In the genomic region with DNA sequence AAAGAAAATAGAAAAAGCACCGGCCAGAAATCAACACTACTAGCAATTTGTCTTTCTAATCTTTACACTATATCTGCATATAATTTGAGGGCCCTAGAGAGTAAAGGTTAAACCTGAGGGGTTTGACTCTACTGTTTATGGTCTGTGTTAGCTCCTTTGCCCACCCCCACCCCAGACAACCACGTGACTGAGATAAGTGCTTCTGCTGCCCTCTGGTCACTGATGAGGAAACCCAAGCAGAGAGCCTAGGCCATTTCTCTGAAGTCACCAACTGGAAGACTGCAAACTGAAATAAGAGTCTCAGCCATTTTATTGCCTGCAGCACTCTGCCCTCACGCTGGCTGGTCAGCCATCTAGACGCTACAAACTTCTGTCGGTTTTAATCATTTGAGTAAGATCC, we compare ENCODE assay signal across 27 mouse cellular contexts. TPM values are rescaled to one million over a fixed set of nuclear protein-coding genes. Genes with fewer than 3 reads are reported as not detected.
A peak's percentile ranks its signal among the peaks of the same experiment; 100 is the strongest.
DNase-seq lines count a peak whose midpoint lies in the region; ATAC-seq and TF ChIP-seq lines count a peak whose summit lies in the region.
"Had no signal": no experiment of that assay in that cellular context is flagged by ENCODE, and none has a peak within 500 bp of the region (broad histone marks: within the 10 kb centered on the region; RNA-seq: fewer than 3 reads in every experiment).

No protein-coding gene starts in this region.

- no peaks in the 10 kb centered on the region for H3K9me3 ChIP-seq in kidney, embryonic 14.5 days (ENCODE audit: control insufficient read depth, low read length)
- H3K9me3 ChIP-seq in liver, embryonic 12.5 days (replicated peaks): no peaks in the 10 kb centered on the region
- H3K9me3 ChIP-seq in liver, postnatal 0 days (ENCODE audit: low read length): no peaks in the 10 kb centered on the region
- H3K9me3 ChIP-seq: embryonic facial prominence, embryonic 15.5 days; forebrain, embryonic 10.5 days; G1E; heart, embryonic 13.5 days; hindbrain, embryonic 12.5 days had no signal

- H3K36me3 ChIP-seq in kidney, embryonic 14.5 days (ENCODE audit: control insufficient read depth, insufficient read depth, low read length): no peaks in the 10 kb centered on the region
- no peaks in the 10 kb centered on the region for H3K36me3 ChIP-seq in liver, embryonic 12.5 days
- H3K36me3 ChIP-seq in liver, postnatal 0 days (replicated peaks; ENCODE audit: insufficient read depth, low read length): no peaks in the 10 kb centered on the region
- H3K36me3 ChIP-seq: embryonic facial prominence, embryonic 15.5 days; forebrain, embryonic 10.5 days; G1E; heart, embryonic 13.5 days; hindbrain, embryonic 12.5 days had no signal

- peaks cover 18% of the 10 kb centered on the region for H3K4me1 ChIP-seq in kidney, embryonic 14.5 days (ENCODE audit: control insufficient read depth, insufficient read depth, low read length)
- peaks cover 73% of the 10 kb centered on the region for H3K4me1 ChIP-seq in liver, embryonic 12.5 days
- peaks cover 28% of the 10 kb centered on the region for H3K4me1 ChIP-seq in liver, postnatal 0 days (ENCODE audit: insufficient read depth)

- intact Hi-C loops in heart, postnatal 10 days (cut with DNase I): loop anchor here (1.0 kb wide), 1 partner anchor 29 kb away; no protein-coding TSS in a partner anchor

- ATAC-seq in kidney, embryonic 14.5 days (ENCODE audit: low FRiP score, low TSS enrichment): no peak
- no peak for ATAC-seq in liver, embryonic 12.5 days
- ATAC-seq in liver, postnatal 0 days: no peak
- ATAC-seq: activated CD4-positive, CD25-positive, alpha-beta regulatory T cell, adult 4 months; forebrain, embryonic 14.5 days; hindbrain, embryonic 16.5 days had no signal

- H3K27ac ChIP-seq in kidney, embryonic 14.5 days (ENCODE audit: low read depth, low read length): peak overlapping the region; percentile 47; the same call in 1 of the 2 replicates
- no peak overlapping the region for H3K27ac ChIP-seq in liver, embryonic 12.5 days
- no peak overlapping the region for H3K27ac ChIP-seq in liver, postnatal 0 days (ENCODE audit: low read depth)
- H3K27ac ChIP-seq: embryonic facial prominence, embryonic 15.5 days; forebrain, embryonic 10.5 days; heart, embryonic 13.5 days; hindbrain, embryonic 12.5 days had no signal

- no peaks in the 10 kb centered on the region; the same call in 1 of the 2 replicates for H3K27me3 ChIP-seq in kidney, embryonic 14.5 days (ENCODE audit: control insufficient read depth, insufficient read depth, low read length)
- peaks cover 14% of the 10 kb centered on the region for H3K27me3 ChIP-seq in liver, embryonic 12.5 days (replicated peaks)
- H3K27me3 ChIP-seq in liver, postnatal 0 days (ENCODE audit: insufficient read depth, low read length): 0 out of 2 replicates have a peak, but pooled peaks cover 3% of the 10 kb centered on the region
- H3K27me3 ChIP-seq: embryonic facial prominence, embryonic 15.5 days; heart, embryonic 13.5 days had no signal

- no peak for TF ChIP-seq CTCF in liver, postnatal 0 days (IDR thresholded peaks at IDR 0.05; ENCODE audit: low read depth)

- H3K4me3 ChIP-seq in kidney, embryonic 14.5 days (ENCODE audit: low read length): no peak overlapping the region
- H3K4me3 ChIP-seq in liver, embryonic 12.5 days: no peak overlapping the region
- no peak overlapping the region for H3K4me3 ChIP-seq in liver, postnatal 0 days (ENCODE audit: low read depth, low read length)
- H3K4me3 ChIP-seq: embryonic facial prominence, embryonic 15.5 days; erythroblast, embryonic 14.5 days; forebrain, embryonic 10.5 days; heart, embryonic 13.5 days; hindbrain, embryonic 12.5 days had no signal

- WGBS in kidney, embryonic 14.5 days: 27% methylated on average over 5 of the region's 5 CpGs
- 38% methylated on average over 5 of the region's 5 CpGs for WGBS in liver, embryonic 12.5 days (ENCODE audit: insufficient replicate concordance)
- WGBS in liver, postnatal 0 days (ENCODE audit: insufficient replicate concordance): 50% methylated on average over 5 of the region's 5 CpGs

- DNase-seq in kidney, postnatal 36 days: no peak
- no peak for DNase-seq in liver, postnatal 0 days
- peak; percentile 30 for DNase-seq in ZHBTc4 (ENCODE audit: low read depth, low spot score)
- DNase-seq in spleen, postnatal 10 days (ENCODE audit: low spot score in 2 of 2): no peak
- DNase-seq in heart, postnatal 10 days: no peak
- DNase-seq: adrenal gland, postnatal 25 days; cerebellum, adult 18-20 months; cerebellum, postnatal 10 days; embryo, embryonic 11 days; gastrocnemius, postnatal 36 days; heart, postnatal 4 days had no signal

- no peak overlapping the region for H3K9ac ChIP-seq in kidney, embryonic 14.5 days (ENCODE audit: low read depth, low read length)
- no peak overlapping the region for H3K9ac ChIP-seq in liver, embryonic 12.5 days
- no peak overlapping the region for H3K9ac ChIP-seq in liver, postnatal 0 days (replicated peaks)
- H3K9ac ChIP-seq: embryonic facial prominence, embryonic 15.5 days; heart, embryonic 13.5 days; hindbrain, embryonic 12.5 days had no signal

- no peak for TF ChIP-seq EP300 in liver, postnatal 0 days (IDR thresholded peaks at IDR 0.05; ENCODE audit: low read depth)

- no peak overlapping the region for H3K4me2 ChIP-seq in kidney, embryonic 14.5 days (replicated peaks; ENCODE audit: low read depth, low read length)
- 0 out of 2 replicates have a peak overlapping the region, but pooled peaks have one; percentile 6 for H3K4me2 ChIP-seq in liver, embryonic 12.5 days
- H3K4me2 ChIP-seq in liver, postnatal 0 days (ENCODE audit: low read depth, low read length): no peak overlapping the region
- H3K4me2 ChIP-seq: embryonic facial prominence, embryonic 15.5 days; heart, embryonic 13.5 days; hindbrain, embryonic 12.5 days had no signal

RNA-seq across cellular contexts. Expression of gene Rab11fip5, which starts 3.4 kb away (rescaled TPM):
- 7.7 and 9.0 TPM in 2 replicates for polyA plus RNA-seq in kidney, embryonic 14.5 days (2014; fragmentation: Nextera tagmentation; extraction: Ambion mirVana)
- polyA plus RNA-seq in liver, embryonic 12.5 days (2016; fragmentation: Nextera tagmentation; extraction: Ambion mirVana): 0.68 and 0.79 TPM in 2 replicates
- polyA plus RNA-seq in liver, postnatal 0 days (2015; fragmentation: Nextera tagmentation; extraction: Ambion mirVana): 1.1 TPM in 2 replicates
- 10 to 100 TPM; 65.4 to 73.1 TPM for total RNA-seq in heart, postnatal 10 days (2021)
- polyA plus RNA-seq: G1E had no signal

RNA-seq across cellular contexts. Expression of gene Sfxn5, which starts 44.7 kb away (rescaled TPM):
- polyA plus RNA-seq in kidney, embryonic 14.5 days (2014; fragmentation: Nextera tagmentation; extraction: Ambion mirVana): 9.3 and 11.9 TPM in 2 replicates
- 2.6 and 3.1 TPM in 2 replicates for polyA plus RNA-seq in liver, embryonic 12.5 days (2016; fragmentation: Nextera tagmentation; extraction: Ambion mirVana)
- polyA plus RNA-seq in liver, postnatal 0 days (2015; fragmentation: Nextera tagmentation; extraction: Ambion mirVana): 3.1 and 3.3 TPM in 2 replicates
- 1 to 10 TPM; 3.1 to 6.0 TPM for total RNA-seq in heart, postnatal 10 days (2021)

RNA-seq across cellular contexts. Expression of gene Noto, which starts 45.8 kb away (rescaled TPM):
- not detected in 2 replicates for polyA plus RNA-seq in kidney, embryonic 14.5 days (2014; fragmentation: Nextera tagmentation; extraction: Ambion mirVana)
- not detected in 2 replicates for polyA plus RNA-seq in liver, embryonic 12.5 days (2016; fragmentation: Nextera tagmentation; extraction: Ambion mirVana)
- polyA plus RNA-seq in liver, postnatal 0 days (2015; fragmentation: Nextera tagmentation; extraction: Ambion mirVana): not detected in 2 replicates
- not detected for total RNA-seq in heart, postnatal 10 days (2021)
- total RNA-seq: adrenal gland, adult 18-20 months; adrenal gland, postnatal 25 days; common myeloid progenitor, adult 5-6 weeks; gastrocnemius, adult 8-10 months; gastrocnemius, postnatal 36 days; heart, postnatal 4 days had no signal
- polyA plus RNA-seq: activated CD4-positive, CD25-positive, alpha-beta regulatory T cell, adult 4 months; embryonic facial prominence, embryonic 11.5 days; embryonic facial prominence, embryonic 15.5 days; erythroblast, embryonic 14.5 days; forebrain, embryonic 10.5 days; forebrain, embryonic 14.5 days; G1E; heart, embryonic 13.5 days; heart, postnatal 0 days; hindbrain, embryonic 12.5 days; hindbrain, embryonic 16.5 days had no signal

RNA-seq across cellular contexts. Expression of gene Smyd5, which starts 53.9 kb away (rescaled TPM):
- polyA plus RNA-seq in kidney, embryonic 14.5 days (2014; fragmentation: Nextera tagmentation; extraction: Ambion mirVana): 54.8 and 68.4 TPM in 2 replicates
- polyA plus RNA-seq in liver, embryonic 12.5 days (2016; fragmentation: Nextera tagmentation; extraction: Ambion mirVana): 41.6 and 45.4 TPM in 2 replicates
- 9.6 and 11.3 TPM in 2 replicates for polyA plus RNA-seq in liver, postnatal 0 days (2015; fragmentation: Nextera tagmentation; extraction: Ambion mirVana)
- 10 to 100 TPM; 11.1 to 12.5 TPM for total RNA-seq in heart, postnatal 10 days (2021)
